Mouse (Mus musculus) lung, embryonic 16.5 days (tissue): ENCODE data around the gene 1700024P04Rik. TPM values are rescaled to one million over a fixed set of nuclear protein-coding genes. Genes with fewer than 3 reads are reported as not detected.

Experiments used
- ATAC-seq: fragments of 200-750 bp; cut with Nextera tagmentation; 2 replicates; pipeline ENCODE4 v1.8.0; 2017; ENCODE audit warnings: low read depth, mild to moderate bottlenecking, moderate library complexity
- H3K27ac ChIP-seq: fragments of 300-500 bp; sonication (generic); 2 replicates; pipeline ENCODE4 v1.5.1; 2014; ENCODE audit warnings: mild to moderate bottlenecking, control low read depth, low read length
- H3K27me3 ChIP-seq: fragments of 300-500 bp; sonication (generic); 2 replicates; pipeline ENCODE4 v1.6.1; 2014; ENCODE audit warnings: low read depth, low read length, mixed read lengths; ENCODE audit not compliant: control insufficient read depth, insufficient read depth
- H3K36me3 ChIP-seq: fragments of 300-500 bp; sonication (generic); 2 replicates; pipeline ENCODE4 v1.6.1; 2014; ENCODE audit warnings: low read length; ENCODE audit not compliant: control insufficient read depth, insufficient read depth
- H3K4me1 ChIP-seq: fragments of 300-500 bp; sonication (generic); replicated peaks from 2 replicates; pipeline ENCODE4 v1.6.1; 2014; ENCODE audit warnings: low read length, mixed read lengths; ENCODE audit not compliant: control insufficient read depth, insufficient read depth
- H3K4me2 ChIP-seq: fragments of 300-500 bp; sonication (generic); 2 replicates; pipeline ENCODE4 v1.6.1; 2014; ENCODE audit warnings: low read depth, low read length, control low read depth
- H3K4me3 ChIP-seq: fragments of 300-500 bp; sonication (generic); 2 replicates; pipeline ENCODE4 v1.5.1; 2014; ENCODE audit warnings: mild to moderate bottlenecking, low read length, control low read depth
- H3K9ac ChIP-seq: fragments of 300-500 bp; sonication (generic); 2 replicates; pipeline ENCODE4 v1.6.1; 2014; ENCODE audit warnings: low read length, control low read depth
- H3K9me3 ChIP-seq: fragments of 300-500 bp; sonication (generic); 2 replicates; pipeline ENCODE4 v1.6.1; 2016; ENCODE audit warnings: low read length; ENCODE audit not compliant: control insufficient read depth
- WGBS: fragments of 180-500 bp; shearing (Covaris S2); extraction: QIAGEN DNeasy Blood & Tissue Kit; methylation state at CpG from one replicate; pipeline ENCODE4 v1.1.7; 2014; 5-methylcytosine and 5-hydroxymethylcytosine counted together
- polyA plus RNA-seq: library from polyadenylated mRNA; unstranded; fragments of >200 nt; fragmentation: Nextera tagmentation; extraction: Ambion mirVana; gene quantifications from 2 replicates; pipeline ENCODE4 v1.2.1, GENCODE M21; 2015

Gene 1700024P04Rik
- polyA plus RNA-seq, 1 experiment from 2014 or later: not detected

DNA sequence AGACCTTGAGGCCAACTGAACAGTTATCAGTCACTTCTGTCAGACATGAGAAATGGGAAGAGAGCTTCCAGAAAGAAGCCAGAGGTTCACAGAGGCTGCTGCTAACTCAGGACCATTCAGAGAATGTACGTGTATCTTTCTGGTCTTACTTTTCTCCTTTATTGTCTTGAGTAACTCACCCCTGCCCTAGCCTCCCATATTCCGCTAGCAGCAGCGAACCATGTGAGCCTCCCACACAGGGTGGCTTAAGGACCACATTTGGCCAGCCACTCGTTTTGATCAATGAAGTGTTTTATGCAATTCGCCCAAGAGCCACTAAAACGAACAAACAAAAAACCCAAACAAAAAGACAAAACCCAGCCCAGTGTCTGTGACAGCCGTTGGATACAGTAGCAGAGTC lies 32.4 kb downstream of the 1700024P04Rik start:
- Histone ChIP-seq H3K9ac (no peak overlapping the region), H3K4me1 (no peaks in the 10 kb centered on the region), H3K27me3 (no peaks in the 10 kb centered on the region), H3K4me2 (no peak overlapping the region), H3K9me3 (no peaks in the 10 kb centered on the region), H3K36me3 (no peaks in the 10 kb centered on the region), H3K27ac (no peak overlapping the region), H3K4me3 (no peak overlapping the region)
- 65% methylated on average over 7 of the region's 7 CpGs for WGBS
- ATAC-seq: no peak

DNA sequence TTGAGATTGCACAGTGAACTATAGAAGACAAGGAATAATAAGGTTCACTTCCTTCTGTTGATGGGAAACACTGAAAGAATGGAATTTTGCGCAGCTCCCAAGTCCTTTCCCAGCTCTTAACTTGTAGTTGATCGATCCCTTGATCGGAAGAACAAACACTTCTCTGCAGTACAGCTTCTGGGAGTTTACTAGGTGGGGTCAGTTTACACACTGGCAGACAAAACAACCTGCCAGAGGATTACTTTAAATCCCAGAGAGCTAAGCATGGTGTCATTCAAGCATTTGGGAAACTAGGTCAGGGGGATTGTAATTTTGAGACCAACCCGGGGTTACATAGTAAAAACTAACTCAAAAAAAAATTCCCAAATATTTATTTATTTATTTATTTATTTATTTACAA lies 36.2 kb downstream of the 1700024P04Rik start:
- Histone ChIP-seq H3K9me3 (no peaks in the 10 kb centered on the region), H3K4me1 (no peaks in the 10 kb centered on the region), H3K9ac (no peak overlapping the region), H3K4me3 (no peak overlapping the region), H3K4me2 (no peak overlapping the region), H3K27me3 (no peaks in the 10 kb centered on the region), H3K27ac (no peak overlapping the region), H3K36me3 (no peaks in the 10 kb centered on the region)
- ATAC-seq: no peak
- 56% methylated on average over 4 of the region's 4 CpGs for WGBS

DNA sequence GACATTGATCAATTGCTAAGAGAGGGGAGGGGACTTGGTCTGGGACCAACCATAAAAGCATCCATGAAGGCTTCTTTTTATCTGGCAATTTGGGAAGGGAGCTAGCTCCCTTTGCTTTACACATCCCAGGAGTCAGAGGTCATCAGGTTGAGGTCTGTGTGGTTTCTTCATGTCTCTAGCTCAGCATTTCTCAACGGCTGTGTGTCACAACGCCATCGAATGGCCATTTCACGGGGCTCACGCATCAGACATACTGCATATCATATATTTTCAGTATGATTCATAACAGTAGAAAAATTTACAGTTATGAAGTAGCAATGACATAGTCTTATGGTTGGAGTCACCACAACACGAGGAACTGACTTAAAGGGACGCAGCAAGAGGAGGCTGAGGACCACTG lies 37.9 kb downstream of the 1700024P04Rik start:
- H3K27me3 ChIP-seq: no peaks in the 10 kb centered on the region
- H3K36me3 ChIP-seq: no peaks in the 10 kb centered on the region
- H3K9me3 ChIP-seq: no peaks in the 10 kb centered on the region
- peaks cover 3% of the 10 kb centered on the region; the same call in 1 of the 2 replicates for H3K4me1 ChIP-seq
- no peak overlapping the region for H3K4me3 ChIP-seq
- WGBS: 80% methylated on average over 7 of the region's 7 CpGs
- no peak overlapping the region for H3K9ac ChIP-seq
- no peak for ATAC-seq
- no peak overlapping the region for H3K27ac ChIP-seq
- no peak overlapping the region for H3K4me2 ChIP-seq

DNA sequence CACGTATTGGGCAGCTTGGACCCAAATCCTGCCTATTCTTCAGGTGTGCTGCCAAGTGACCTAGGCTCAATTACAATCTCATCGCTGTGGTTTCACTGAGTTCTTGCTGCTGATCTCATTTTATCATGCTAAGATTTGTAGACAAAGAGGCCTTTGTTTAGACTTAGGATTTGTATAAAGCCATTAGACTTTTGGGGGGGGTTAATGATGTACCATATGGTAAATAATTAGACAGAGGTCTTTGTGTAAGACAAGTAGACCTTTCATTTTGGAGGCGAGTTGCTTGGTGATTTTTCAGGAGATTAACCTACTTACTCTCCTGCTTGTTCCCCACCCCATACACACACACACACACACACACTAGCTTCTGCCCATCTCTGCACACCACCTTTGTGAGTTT lies 38.5 kb downstream of the 1700024P04Rik start:
- Histone ChIP-seq H3K27me3 (no peaks in the 10 kb centered on the region), H3K27ac (no peak overlapping the region), H3K9ac (no peak overlapping the region), H3K4me3 (no peak overlapping the region), H3K36me3 (no peaks in the 10 kb centered on the region), H3K4me2 (no peak overlapping the region), H3K9me3 (no peaks in the 10 kb centered on the region), H3K4me1 (peaks cover 3% of the 10 kb centered on the region; the same call in 1 of the 2 replicates)
- ATAC-seq: no peak
- WGBS: 42% methylated on average over 3 of the region's 3 CpGs

DNA sequence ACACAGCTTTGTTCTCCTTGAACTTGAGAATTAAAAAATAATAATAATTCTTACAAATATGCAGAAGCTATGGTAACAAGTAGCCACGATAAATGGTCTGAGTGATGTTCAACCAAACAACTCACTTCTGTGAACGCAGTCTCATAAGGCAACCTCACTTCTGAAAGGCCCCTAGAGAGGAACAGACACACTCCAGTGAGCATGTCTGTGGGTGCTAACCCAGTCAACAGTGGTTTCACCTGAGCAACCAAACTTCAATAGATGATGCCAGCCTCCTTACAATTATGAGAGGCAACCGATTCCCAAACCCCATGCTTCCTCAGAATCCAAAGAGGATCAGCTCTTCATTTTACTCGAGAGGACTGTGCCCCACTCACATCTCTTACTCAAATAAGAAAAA lies 39.0 kb downstream of the 1700024P04Rik start:
- WGBS: 73% methylated on average over 4 of the region's 4 CpGs
- Histone ChIP-seq H3K4me3 (no peak overlapping the region), H3K9me3 (no peaks in the 10 kb centered on the region), H3K9ac (no peak overlapping the region), H3K27me3 (no peaks in the 10 kb centered on the region), H3K27ac (no peak overlapping the region), H3K4me2 (no peak overlapping the region), H3K4me1 (peaks cover 3% of the 10 kb centered on the region; the same call in 1 of the 2 replicates), H3K36me3 (no peaks in the 10 kb centered on the region)
- no peak for ATAC-seq

DNA sequence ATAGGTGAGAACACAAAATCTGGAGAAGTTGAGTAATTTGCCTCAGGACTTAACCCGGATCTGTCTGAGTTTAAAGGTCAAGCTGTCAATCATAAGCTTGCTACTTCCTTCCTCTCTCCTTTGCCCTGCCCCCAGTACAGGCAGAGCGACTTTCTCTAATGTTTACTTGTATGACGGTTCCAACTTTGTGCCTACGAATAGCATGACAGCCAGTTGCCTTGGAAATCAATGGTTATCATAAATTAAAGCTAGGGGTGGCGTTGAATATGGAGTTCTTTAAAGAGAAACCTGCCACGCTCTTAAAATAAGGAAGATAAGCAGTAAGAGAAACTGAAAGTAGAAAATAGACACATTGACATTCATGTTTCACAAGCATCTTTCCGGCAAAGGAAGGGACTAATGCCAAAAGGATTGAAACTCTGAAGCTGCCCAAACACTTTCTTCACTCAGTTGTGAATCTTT lies 39.7 kb downstream of the 1700024P04Rik start:
- Histone ChIP-seq H3K9me3 (no peaks in the 10 kb centered on the region), H3K4me3 (peak overlapping the region; percentile 22; the same call in 1 of the 2 replicates), H3K27ac (0 out of 2 replicates have a peak overlapping the region, but pooled peaks have one; percentile 21), H3K4me1 (peaks cover 3% of the 10 kb centered on the region; the same call in 1 of the 2 replicates), H3K36me3 (no peaks in the 10 kb centered on the region), H3K9ac (no peak overlapping the region), H3K4me2 (0 out of 2 replicates have a peak overlapping the region, but pooled peaks have one; percentile 12), H3K27me3 (no peaks in the 10 kb centered on the region)
- no peak for ATAC-seq
- 30% methylated on average over 7 of the region's 7 CpGs for WGBS

DNA sequence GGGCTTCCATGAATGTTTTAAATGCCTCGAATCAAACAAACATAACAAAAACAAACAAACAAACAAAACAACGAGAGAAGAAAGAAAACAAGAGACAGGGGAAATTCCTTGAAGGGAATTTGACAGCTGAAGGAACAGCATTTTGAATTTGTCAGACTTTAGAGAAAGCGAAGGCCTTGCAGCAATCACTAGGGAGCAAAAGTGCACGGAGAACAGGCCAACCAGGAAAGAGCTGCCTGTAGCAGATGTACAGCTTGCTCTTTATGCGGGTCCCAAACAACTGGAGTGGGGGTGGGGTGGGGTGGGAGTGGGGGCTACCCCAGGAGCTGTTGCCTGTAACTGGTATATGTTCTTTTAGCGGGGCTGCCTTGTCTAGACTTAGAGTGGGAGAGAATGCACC lies 42.0 kb downstream of the 1700024P04Rik start:
- H3K27ac ChIP-seq: no peak overlapping the region
- no peak overlapping the region for H3K4me2 ChIP-seq
- no peak overlapping the region for H3K9ac ChIP-seq
- H3K4me1 ChIP-seq: peaks cover 3% of the 10 kb centered on the region; the same call in 1 of the 2 replicates
- WGBS: 35% methylated on average over 6 of the region's 6 CpGs
- H3K36me3 ChIP-seq: no peaks in the 10 kb centered on the region
- H3K4me3 ChIP-seq: no peak overlapping the region
- no peaks in the 10 kb centered on the region for H3K27me3 ChIP-seq
- ATAC-seq: no peak
- no peaks in the 10 kb centered on the region for H3K9me3 ChIP-seq

DNA sequence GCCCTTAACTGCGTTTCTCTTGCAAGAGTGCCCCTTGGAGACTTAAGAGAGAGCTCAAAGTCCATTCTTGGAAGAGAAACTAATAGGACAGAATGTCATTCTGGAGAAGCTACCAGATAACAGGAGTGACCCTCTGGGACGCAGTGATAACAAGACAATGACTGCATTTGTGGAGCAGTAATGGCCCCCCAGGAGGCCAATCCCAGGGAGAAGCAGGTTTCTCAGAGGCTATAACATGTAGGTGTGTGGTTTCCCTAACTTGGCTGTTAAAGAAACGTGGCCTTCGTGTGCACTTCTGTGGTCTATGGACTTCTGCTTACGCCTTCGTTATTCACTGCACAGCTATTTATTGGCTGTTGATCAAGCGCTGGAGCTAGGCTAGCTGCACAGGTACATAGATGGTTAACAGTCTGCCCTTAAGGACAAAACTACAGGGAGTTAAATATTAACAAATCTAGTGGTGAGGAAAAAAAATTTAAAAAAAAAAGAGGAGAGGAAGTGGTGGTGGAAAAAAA lies 42.5 kb downstream of the 1700024P04Rik start:
- Histone ChIP-seq H3K36me3 (no peaks in the 10 kb centered on the region), H3K4me3 (no peak overlapping the region), H3K9me3 (no peaks in the 10 kb centered on the region), H3K27me3 (no peaks in the 10 kb centered on the region), H3K9ac (peak overlapping the region; percentile 3; the same call in 1 of the 2 replicates), H3K4me1 (peaks cover 3% of the 10 kb centered on the region; the same call in 1 of the 2 replicates), H3K4me2 (no peak overlapping the region), H3K27ac (peak overlapping the region; percentile 43; the same call in 1 of the 2 replicates)
- WGBS: 55% methylated on average over 7 of the region's 7 CpGs
- no peak for ATAC-seq

DNA sequence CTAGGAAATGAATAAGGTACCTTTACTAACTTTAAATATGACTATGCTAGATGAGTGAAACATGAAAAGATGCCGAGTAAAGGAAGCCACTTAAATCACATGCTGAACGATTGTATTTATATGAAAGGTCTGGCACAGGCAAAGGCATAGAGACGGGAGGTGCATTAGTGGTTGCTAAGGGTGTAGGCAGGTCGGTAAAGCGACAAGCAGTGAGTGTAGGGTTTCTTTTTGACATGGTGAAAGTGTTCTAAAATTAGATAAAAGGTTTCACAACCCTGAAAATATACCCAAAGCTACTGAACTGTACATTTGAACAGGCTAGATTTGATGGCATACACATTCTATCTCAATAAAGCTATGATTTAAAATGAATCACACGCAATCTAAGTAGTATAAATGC lies 47.3 kb downstream of the 1700024P04Rik start:
- ATAC-seq: no peak
- Histone ChIP-seq H3K27me3 (no peaks in the 10 kb centered on the region), H3K4me2 (no peak overlapping the region), H3K27ac (no peak overlapping the region), H3K9me3 (no peaks in the 10 kb centered on the region), H3K4me3 (no peak overlapping the region), H3K9ac (no peak overlapping the region), H3K36me3 (no peaks in the 10 kb centered on the region), H3K4me1 (no peaks in the 10 kb centered on the region)
- 57% methylated on average over 6 of the region's 6 CpGs for WGBS
